In genomic region chr3:122964301-122964700, GRCm38 (mm10) we compare ENCODE assay signal across 15 mouse cellular contexts.
"Had no signal": no experiment of that assay in that cellular context is flagged by ENCODE, and none has a peak within 500 bp of the region (broad histone marks: within the 10 kb centered on the region; RNA-seq: fewer than 3 reads in every experiment).

No protein-coding gene starts in this region.

- ATAC-seq: liver, postnatal 0 days; lung, postnatal 0 days; midbrain, embryonic 13.5 days; midbrain, embryonic 16.5 days had no signal

- DNase-seq: liver, postnatal 0 days; lung, adult 2 months; lung, postnatal 14 days; lung, postnatal 36 days; retina, postnatal 1 day; right cerebral cortex, adult 18-20 months; right cerebral cortex, postnatal 25 days; right cerebral cortex, postnatal 4 days; spleen, adult 18-20 months; thymus, adult 18-20 months; thymus, postnatal 14 days; thymus, postnatal 36 days had no signal
